Comparison of ENCODE assay signal across 9 mouse cellular contexts in the genomic region with DNA sequence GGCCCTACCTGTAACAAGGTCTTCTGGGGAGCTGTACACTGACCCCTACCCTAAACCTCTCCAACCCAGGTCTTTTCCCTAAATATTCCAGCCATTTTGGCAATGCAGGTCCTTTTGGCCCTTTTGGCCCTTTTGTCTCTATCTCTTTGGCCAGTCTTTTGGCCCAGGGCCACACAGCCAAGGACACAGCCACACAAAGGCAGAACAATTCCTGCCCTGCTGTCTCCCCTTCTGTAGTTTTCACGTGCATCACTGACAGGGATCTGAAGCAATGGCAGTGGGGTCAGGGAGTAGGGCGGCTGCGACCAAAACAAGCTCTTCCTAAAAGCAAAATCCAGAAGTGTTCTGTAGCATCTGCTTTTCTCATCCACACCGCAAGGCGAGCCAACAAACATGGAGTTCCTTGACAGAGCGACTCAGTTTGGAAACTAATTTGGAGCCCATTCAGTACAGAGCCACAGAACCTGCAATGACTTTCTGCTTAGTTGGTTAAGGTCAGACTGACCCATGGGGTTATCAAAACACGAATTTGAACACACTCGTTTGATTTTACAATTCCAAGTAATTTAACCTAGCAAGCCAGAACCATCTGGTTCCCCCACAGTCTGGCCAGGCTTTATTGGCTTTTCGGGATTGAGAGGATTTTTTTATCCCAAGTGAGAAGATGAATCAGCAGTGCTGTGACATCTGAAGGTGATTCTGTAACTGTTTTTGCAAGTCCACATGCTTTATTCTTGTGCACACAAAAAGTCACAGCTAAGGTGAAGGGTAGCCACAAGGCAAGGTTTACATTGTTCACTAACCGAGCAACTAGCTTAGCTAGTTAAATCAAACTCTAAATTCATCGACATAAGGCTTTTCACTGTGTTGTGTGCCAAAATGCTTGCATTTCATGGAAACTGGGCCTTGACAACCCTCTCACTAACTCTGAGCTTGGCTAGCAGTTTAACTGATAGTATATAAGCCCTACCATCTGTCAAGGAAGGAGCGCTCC. TPM values are rescaled to one million over a fixed set of nuclear protein-coding genes. Genes with fewer than 3 reads are reported as not detected.
DNase-seq lines count a peak whose midpoint lies in the region; ATAC-seq lines count a peak whose summit lies in the region.
"Had no signal": no experiment of that assay in that cellular context is flagged by ENCODE, and none has a peak within 500 bp of the region (broad histone marks: within the 10 kb centered on the region; RNA-seq: fewer than 3 reads in every experiment).

No protein-coding gene starts in this region.

- 63% methylated on average over 12 of the region's 12 CpGs for WGBS in forebrain, embryonic 15.5 days
- 75% methylated on average over 12 of the region's 12 CpGs for WGBS in forebrain, embryonic 10.5 days
- 75% methylated on average over 12 of the region's 12 CpGs for WGBS in midbrain, embryonic 13.5 days

- ATAC-seq in forebrain, embryonic 15.5 days (replicated peaks): peak; percentile 88
- no peak for ATAC-seq in midbrain, embryonic 13.5 days

- H3K4me1 ChIP-seq in forebrain, embryonic 15.5 days: peaks cover 4% of the 10 kb centered on the region; the same call in 1 of the 2 replicates
- H3K4me1 ChIP-seq in forebrain, embryonic 10.5 days: no peaks in the 10 kb centered on the region
- H3K4me1 ChIP-seq in midbrain, embryonic 13.5 days (replicated peaks): no peaks in the 10 kb centered on the region
- H3K4me1 ChIP-seq: hindbrain, embryonic 15.5 days had no signal

- no peak overlapping the region for H3K9ac ChIP-seq in forebrain, embryonic 15.5 days (replicated peaks)
- H3K9ac ChIP-seq in midbrain, embryonic 13.5 days (replicated peaks): no peak overlapping the region
- H3K9ac ChIP-seq: hindbrain, embryonic 15.5 days had no signal

- no peak overlapping the region for H3K4me2 ChIP-seq in forebrain, embryonic 15.5 days (replicated peaks)
- no peak overlapping the region for H3K4me2 ChIP-seq in midbrain, embryonic 13.5 days (replicated peaks)
- H3K4me2 ChIP-seq: hindbrain, embryonic 15.5 days had no signal

- no peaks in the 10 kb centered on the region for H3K36me3 ChIP-seq in forebrain, embryonic 15.5 days
- no peaks in the 10 kb centered on the region for H3K36me3 ChIP-seq in forebrain, embryonic 10.5 days (replicated peaks)
- H3K36me3 ChIP-seq in midbrain, embryonic 13.5 days: no peaks in the 10 kb centered on the region
- H3K36me3 ChIP-seq: hindbrain, embryonic 15.5 days had no signal

- DNase-seq in forebrain, embryonic 10.5 days (ENCODE audit: extremely low spot score, low spot score): no peak
- peak; percentile 65 for DNase-seq in brain, embryonic 18.5 days (ENCODE audit: low read depth, low spot score)
- DNase-seq in gastrocnemius, adult 18-20 months (ENCODE audit: low spot score): peak; percentile 30
- DNase-seq in left cerebral cortex, postnatal 36 days (ENCODE audit: low spot score in 2 of 2): peak; percentile 55 to 60
- DNase-seq in heart, postnatal 25 days (ENCODE audit: low spot score): no peak
- DNase-seq in lung, postnatal 36 days: no peak

- peak overlapping the region; percentile 85 for H3K27ac ChIP-seq in forebrain, embryonic 15.5 days (replicated peaks)
- no peak overlapping the region for H3K27ac ChIP-seq in forebrain, embryonic 10.5 days
- no peak overlapping the region for H3K27ac ChIP-seq in midbrain, embryonic 13.5 days
- H3K27ac ChIP-seq: hindbrain, embryonic 15.5 days had no signal

- intact Hi-C loops in left cerebral cortex, postnatal 36 days (cut with DNase I): no loop called here
- intact Hi-C loops in heart, postnatal 25 days (cut with DNase I): no loop called here

- no peaks in the 10 kb centered on the region for H3K27me3 ChIP-seq in forebrain, embryonic 15.5 days
- no peaks in the 10 kb centered on the region for H3K27me3 ChIP-seq in forebrain, embryonic 10.5 days (ENCODE audit: poor library complexity, severe bottlenecking)
- H3K27me3 ChIP-seq in midbrain, embryonic 13.5 days: no peaks in the 10 kb centered on the region
- H3K27me3 ChIP-seq: hindbrain, embryonic 15.5 days had no signal

- no peak overlapping the region for H3K4me3 ChIP-seq in forebrain, embryonic 15.5 days
- no peak overlapping the region for H3K4me3 ChIP-seq in forebrain, embryonic 10.5 days
- H3K4me3 ChIP-seq in midbrain, embryonic 13.5 days (replicated peaks): no peak overlapping the region
- H3K4me3 ChIP-seq: hindbrain, embryonic 15.5 days had no signal

- H3K9me3 ChIP-seq in forebrain, embryonic 15.5 days: no peaks in the 10 kb centered on the region
- H3K9me3 ChIP-seq in forebrain, embryonic 10.5 days: no peaks in the 10 kb centered on the region
- no peaks in the 10 kb centered on the region for H3K9me3 ChIP-seq in midbrain, embryonic 13.5 days
- H3K9me3 ChIP-seq: hindbrain, embryonic 15.5 days had no signal

RNA-seq across cellular contexts. Expression of a gene that starts 36.8 kb away (rescaled TPM):
- 0.33 and 0.34 TPM in 2 replicates for polyA plus RNA-seq in forebrain, embryonic 15.5 days (2015; fragmentation: Nextera tagmentation; extraction: Ambion mirVana)
- 0.12 and 0.20 TPM in 2 replicates for polyA plus RNA-seq in forebrain, embryonic 10.5 days (2016; fragmentation: Nextera tagmentation; extraction: Ambion mirVana)
- total RNA-seq in gastrocnemius, adult 18-20 months (2021): not detected
- total RNA-seq in left cerebral cortex, postnatal 36 days (2021): under 1 TPM; 0.29 to 0.44 TPM
- polyA plus RNA-seq in midbrain, embryonic 13.5 days (2015; fragmentation: Nextera tagmentation; extraction: Ambion mirVana): 0.30 and 0.50 TPM in 2 replicates
- total RNA-seq in heart, postnatal 25 days (2021): not detected

RNA-seq across cellular contexts. Expression of a gene that starts 37.0 kb away (rescaled TPM):
- polyA plus RNA-seq in forebrain, embryonic 15.5 days (2015; fragmentation: Nextera tagmentation; extraction: Ambion mirVana): 88.5 and 90.3 TPM in 2 replicates
- polyA plus RNA-seq in forebrain, embryonic 10.5 days (2016; fragmentation: Nextera tagmentation; extraction: Ambion mirVana): 64.6 and 65.4 TPM in 2 replicates
- 1 to 10 TPM; 4.4 to 4.7 TPM for total RNA-seq in gastrocnemius, adult 18-20 months (2021)
- 10 to 100 TPM; 18.6 to 23.6 TPM for total RNA-seq in left cerebral cortex, postnatal 36 days (2021)
- 80.8 and 82.1 TPM in 2 replicates for polyA plus RNA-seq in midbrain, embryonic 13.5 days (2015; fragmentation: Nextera tagmentation; extraction: Ambion mirVana)
- total RNA-seq in heart, postnatal 25 days (2021): 1 to 10 TPM; 6.6 to 7.8 TPM

Comparison
In these comparisons a context has a peak if more than half of its experiments do, and no peak if none do; other contexts are left out.
1. DNase-seq: peak in brain, embryonic 18.5 days (single experiment), gastrocnemius, adult 18-20 months (single experiment) and left cerebral cortex, postnatal 36 days (2 of 2); none in forebrain, embryonic 10.5 days (single experiment), heart, postnatal 25 days (single experiment) and lung, postnatal 36 days (single experiment).